Mouse (Mus musculus): ENCODE data around the gene 9530068E07Rik. TPM values are rescaled to one million over a fixed set of nuclear protein-coding genes. Genes with fewer than 3 reads are reported as not detected.

Gene 9530068E07Rik
- polyA plus RNA-seq, 1 experiment: 124 TPM

DNA sequence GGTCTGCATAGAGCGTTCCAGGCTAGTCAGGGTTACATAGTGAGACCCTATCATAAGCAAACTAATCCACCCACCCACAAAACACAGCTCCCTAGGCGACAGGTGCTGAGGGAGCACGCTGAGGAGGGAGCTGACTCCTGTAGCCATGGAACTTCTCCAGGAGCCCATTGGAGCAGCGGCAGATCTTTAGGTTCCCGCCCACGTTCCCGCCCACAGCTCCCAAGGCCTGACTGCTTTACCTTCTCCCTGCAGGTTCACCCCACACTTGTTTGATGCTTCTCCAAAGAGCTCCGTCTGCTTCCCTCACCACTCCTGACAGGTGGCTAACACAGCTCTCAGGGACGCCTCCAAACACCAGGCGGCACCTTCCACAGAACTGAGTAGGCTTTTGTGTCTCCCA, 40.9 kb downstream of the 9530068E07Rik start:
- no peak overlapping the region for H3K27ac ChIP-seq (ENCODE audit: control insufficient read depth, insufficient read depth, low read length)
- no peak overlapping the region for H3K4me3 ChIP-seq (ENCODE audit: control insufficient read depth, insufficient read depth, low read length)
- DNase-seq: no peak
- H3K36me3 ChIP-seq (ENCODE audit: control insufficient read depth, insufficient read depth, low read length): no peaks in the 10 kb centered on the region
- TF ChIP-seq POLR2A (IDR thresholded peaks at IDR 0.05; ENCODE audit: control insufficient read depth, extremely low read depth, insufficient read depth, low read length, poor library complexity) (no peak), CTCF (IDR thresholded peaks at IDR 0.05; ENCODE audit: borderline replicate concordance, control insufficient read depth, extremely low read depth, insufficient read depth, low read length, poor library complexity) (no peak)
- peaks cover 6% of the 10 kb centered on the region for H3K4me1 ChIP-seq (replicated peaks; ENCODE audit: control insufficient read depth, insufficient read depth, low read length)
- WGBS: 63% methylated on average over 10 of the region's 10 CpGs
- H3K27me3 ChIP-seq (ENCODE audit: control insufficient read depth, insufficient read depth, low read length): no peaks in the 10 kb centered on the region

DNA sequence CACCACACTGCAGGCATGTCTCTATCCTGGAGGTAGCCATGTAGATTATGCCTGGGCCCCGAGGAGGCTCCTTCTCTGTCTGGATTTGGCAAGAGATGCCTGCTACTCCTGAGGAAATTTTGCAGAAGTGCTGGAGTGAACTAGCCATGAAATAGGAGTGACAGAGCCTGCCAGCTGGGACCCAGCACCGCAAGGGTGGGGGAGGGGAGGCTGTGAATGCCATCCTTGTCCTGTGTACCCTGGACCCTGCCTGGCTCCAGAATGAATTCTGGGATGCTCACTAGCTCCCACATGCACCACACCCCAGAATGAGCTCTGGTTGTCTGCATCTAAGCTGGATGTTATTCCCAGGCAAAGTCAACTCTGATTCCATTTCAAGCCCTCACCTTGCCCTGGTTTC, 44.9 kb downstream of the 9530068E07Rik start:
- Histone ChIP-seq H3K36me3 (ENCODE audit: control insufficient read depth, insufficient read depth, low read length) (no peaks in the 10 kb centered on the region), H3K4me3 (ENCODE audit: control insufficient read depth, insufficient read depth, low read length) (no peak overlapping the region), H3K27me3 (ENCODE audit: control insufficient read depth, insufficient read depth, low read length) (no peaks in the 10 kb centered on the region), H3K4me1 (replicated peaks; ENCODE audit: control insufficient read depth, insufficient read depth, low read length) (peaks cover 6% of the 10 kb centered on the region), H3K27ac (ENCODE audit: control insufficient read depth, insufficient read depth, low read length) (no peak overlapping the region)
- TF ChIP-seq CTCF (IDR thresholded peaks at IDR 0.05; ENCODE audit: borderline replicate concordance, control insufficient read depth, extremely low read depth, insufficient read depth, low read length, poor library complexity) (no peak), POLR2A (IDR thresholded peaks at IDR 0.05; ENCODE audit: control insufficient read depth, extremely low read depth, insufficient read depth, low read length, poor library complexity) (no peak)
- DNase-seq: no peak
- WGBS: 87% methylated on average over 2 of the region's 2 CpGs

GRCm38 (mm10) chr11:52447242-52447641, 51.0 kb downstream of the 9530068E07Rik start:
- WGBS: 76% methylated on average over 4 of the region's 4 CpGs
- TF ChIP-seq CTCF (IDR thresholded peaks at IDR 0.05; ENCODE audit: borderline replicate concordance, control insufficient read depth, extremely low read depth, insufficient read depth, low read length, poor library complexity): no peak
- no peak for TF ChIP-seq POLR2A (IDR thresholded peaks at IDR 0.05; ENCODE audit: control insufficient read depth, extremely low read depth, insufficient read depth, low read length, poor library complexity)
- H3K4me3 ChIP-seq (ENCODE audit: control insufficient read depth, insufficient read depth, low read length): no peak overlapping the region
- no peaks in the 10 kb centered on the region for H3K27me3 ChIP-seq (ENCODE audit: control insufficient read depth, insufficient read depth, low read length)
- no peaks in the 10 kb centered on the region for H3K36me3 ChIP-seq (ENCODE audit: control insufficient read depth, insufficient read depth, low read length)
- DNase-seq: no peak
- H3K4me1 ChIP-seq (replicated peaks; ENCODE audit: control insufficient read depth, insufficient read depth, low read length): no peaks in the 10 kb centered on the region
- no peak overlapping the region for H3K27ac ChIP-seq (ENCODE audit: control insufficient read depth, insufficient read depth, low read length)

- Histone ChIP-seq H3K27ac (ENCODE audit: control insufficient read depth, insufficient read depth, low read length) (no peak overlapping the region), H3K27me3 (ENCODE audit: control insufficient read depth, insufficient read depth, low read length) (no peaks in the 10 kb centered on the region), H3K4me3 (ENCODE audit: control insufficient read depth, insufficient read depth, low read length) (no peak overlapping the region), H3K36me3 (ENCODE audit: control insufficient read depth, insufficient read depth, low read length) (no peaks in the 10 kb centered on the region), H3K4me1 (replicated peaks; ENCODE audit: control insufficient read depth, insufficient read depth, low read length) (no peaks in the 10 kb centered on the region)
- no peak for DNase-seq
- WGBS: 71% methylated on average over 3 of the region's 3 CpGs
- TF ChIP-seq CTCF (IDR thresholded peaks at IDR 0.05; ENCODE audit: borderline replicate concordance, control insufficient read depth, extremely low read depth, insufficient read depth, low read length, poor library complexity): no peak
- TF ChIP-seq POLR2A (IDR thresholded peaks at IDR 0.05; ENCODE audit: control insufficient read depth, extremely low read depth, insufficient read depth, low read length, poor library complexity): no peak
Measured at GRCm38 (mm10) chr11:52449004-52449403, 52.8 kb downstream of the 9530068E07Rik start.

DNA sequence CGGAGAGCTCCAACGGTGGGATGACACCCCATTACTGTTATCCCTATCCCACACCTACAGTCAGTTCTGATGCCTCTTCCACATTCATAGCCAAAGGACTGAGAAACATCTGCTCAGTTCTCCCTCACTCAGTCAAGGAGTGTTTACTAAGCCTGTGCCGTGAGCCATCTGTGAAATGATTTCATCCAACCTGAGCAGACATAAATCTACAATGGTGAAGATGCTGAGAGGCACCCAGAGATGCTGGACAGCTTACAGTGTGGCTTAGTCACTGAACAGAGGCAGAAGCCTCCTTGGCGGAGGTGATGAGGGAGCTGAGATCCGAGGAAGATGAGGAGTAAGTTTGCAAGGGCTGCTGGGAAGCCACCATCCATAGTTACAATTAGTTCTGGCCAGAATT, 62.1 kb downstream of the 9530068E07Rik start:
- 91% methylated on average over 5 of the region's 5 CpGs for WGBS
- H3K27me3 ChIP-seq (ENCODE audit: control insufficient read depth, insufficient read depth, low read length): no peaks in the 10 kb centered on the region
- TF ChIP-seq CTCF (IDR thresholded peaks at IDR 0.05; ENCODE audit: borderline replicate concordance, control insufficient read depth, extremely low read depth, insufficient read depth, low read length, poor library complexity) (no peak), POLR2A (IDR thresholded peaks at IDR 0.05; ENCODE audit: control insufficient read depth, extremely low read depth, insufficient read depth, low read length, poor library complexity) (no peak)
- no peaks in the 10 kb centered on the region for H3K36me3 ChIP-seq (ENCODE audit: control insufficient read depth, insufficient read depth, low read length)
- no peak for DNase-seq
- H3K4me1 ChIP-seq (replicated peaks; ENCODE audit: control insufficient read depth, insufficient read depth, low read length): no peaks in the 10 kb centered on the region
- no peak overlapping the region for H3K27ac ChIP-seq (ENCODE audit: control insufficient read depth, insufficient read depth, low read length)
- no peak overlapping the region for H3K4me3 ChIP-seq (ENCODE audit: control insufficient read depth, insufficient read depth, low read length)

Other genes with a start within 250 kb of the 9530068E07Rik start
- 0.15 TPM in 1 of 2 replicates, not detected in the other for gene Olfr1371, start 182.4 kb upstream of the 9530068E07Rik start, polyA plus RNA-seq (2012; rRNA removed)
- gene Skp1a, start 164.4 kb upstream of the 9530068E07Rik start, polyA plus RNA-seq (2012; rRNA removed): 35.1 and 35.9 TPM in 2 replicates
- 2,910 and 3,273 TPM in 2 replicates for gene Tcf7, start 113.4 kb upstream of the 9530068E07Rik start, polyA plus RNA-seq (2012; rRNA removed)
- gene Vdac1, start 35.6 kb upstream of the 9530068E07Rik start, polyA plus RNA-seq (2012; rRNA removed): 64.8 and 70.3 TPM in 2 replicates

Measured in thymus, adult 2 months (tissue).